Comparison of ENCODE assay signal across 28 mouse cellular contexts in the genomic region with DNA sequence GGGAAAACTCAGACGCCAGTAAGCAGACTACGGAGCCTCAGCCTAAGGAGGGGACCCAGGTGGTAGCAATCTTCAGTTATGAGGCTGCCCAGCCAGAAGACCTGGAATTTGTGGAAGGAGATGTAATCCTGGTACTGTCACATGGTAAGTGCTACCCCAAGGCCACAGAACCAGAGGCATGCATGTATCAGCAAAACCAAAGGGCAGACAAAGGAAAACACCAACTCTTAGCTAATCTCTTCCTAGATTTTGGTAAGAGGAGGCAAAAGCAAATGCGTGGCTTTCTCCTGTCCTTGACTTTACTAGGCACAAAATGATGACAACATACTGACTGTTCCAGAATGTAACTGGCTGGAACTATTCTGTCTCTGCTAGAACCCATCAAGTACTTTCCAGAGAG.
"Had no signal": no experiment of that assay in that cellular context is flagged by ENCODE, and none has a peak within 500 bp of the region (broad histone marks: within the 10 kb centered on the region; RNA-seq: fewer than 3 reads in every experiment).

No protein-coding gene starts in this region.

- H3K9me3 ChIP-seq: heart, embryonic 15.5 days; hindbrain, embryonic 10.5 days; hindbrain, embryonic 12.5 days; hindbrain, embryonic 13.5 days; hindbrain, embryonic 15.5 days; intestine, embryonic 15.5 days; kidney, embryonic 15.5 days had no signal

- DNase-seq: heart, postnatal 10 days; heart, postnatal 14 days; heart, postnatal 36 days; heart, postnatal 4 days; kidney, adult 11 months; kidney, adult 18-20 months; kidney, adult 2 months; kidney, adult 8-10 months; kidney, adult 9 months; kidney, postnatal 10 days; kidney, postnatal 14 days; kidney, postnatal 25 days; kidney, postnatal 36 days; kidney, postnatal 4 days; layer of hippocampus, adult 9-11 months; layer of hippocampus, postnatal 36 days had no signal

- H3K4me1 ChIP-seq: heart, embryonic 15.5 days; hindbrain, embryonic 12.5 days; hindbrain, embryonic 15.5 days; intestine, embryonic 15.5 days; kidney, embryonic 15.5 days had no signal

- H3K27ac ChIP-seq: heart, embryonic 15.5 days; hindbrain, embryonic 10.5 days; hindbrain, embryonic 12.5 days; hindbrain, embryonic 13.5 days; hindbrain, embryonic 14.5 days; hindbrain, embryonic 15.5 days; hindbrain, postnatal 0 days; intestine, embryonic 15.5 days; kidney, embryonic 15.5 days; kidney, postnatal 0 days; left cerebral cortex, adult 2 months had no signal

- H3K27me3 ChIP-seq: heart, embryonic 15.5 days; hindbrain, embryonic 12.5 days; hindbrain, embryonic 13.5 days; hindbrain, embryonic 15.5 days; intestine, embryonic 15.5 days; kidney, embryonic 15.5 days had no signal

- H3K4me3 ChIP-seq: heart, embryonic 15.5 days; hindbrain, embryonic 10.5 days; hindbrain, embryonic 12.5 days; hindbrain, embryonic 13.5 days; hindbrain, embryonic 15.5 days; intestine, embryonic 15.5 days; kidney, embryonic 15.5 days; layer of hippocampus, adult 2 months; left cerebral cortex, adult 2 months had no signal
